Mouse (Mus musculus) cortical plate, adult 2 months (tissue): ENCODE measurements around the gene Bsx.

Experiments used
- CTCF ChIP-seq: fragments of 200-500 bp; IDR thresholded peaks from 2 replicates; pipeline ENCODE4 v1.5.1; 2011; ENCODE audit warnings: mild to moderate bottlenecking, control low read depth, low read length; ENCODE audit not compliant: insufficient read depth; ENCODE audit errors: extremely low read depth
- POLR2A ChIP-seq: fragments of 200-500 bp; IDR thresholded peaks from 2 replicates; pipeline ENCODE4 v1.6.1; 2011; ENCODE audit warnings: mild to moderate bottlenecking, low read length, control low read depth; ENCODE audit not compliant: insufficient read depth; ENCODE audit errors: extremely low read depth

DNA sequence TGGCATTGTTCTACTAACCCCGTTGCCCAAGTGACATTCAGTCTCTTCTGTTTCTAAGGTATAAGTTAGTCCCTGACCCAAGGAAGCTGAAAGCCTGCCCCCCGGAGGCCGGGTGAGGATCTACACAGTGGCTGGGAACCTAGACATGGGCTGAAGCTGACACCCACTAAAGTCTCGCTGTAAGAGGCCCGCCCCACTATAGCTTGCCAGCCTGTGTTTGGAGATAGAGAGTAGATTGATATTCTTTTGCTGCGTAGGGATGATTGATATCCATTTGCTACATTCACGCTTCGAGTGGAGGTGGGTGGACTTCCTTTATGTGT lies 1.8 kb upstream of the Bsx start:
- TF ChIP-seq POLR2A (no peak), CTCF (no peak)
